Mouse (Mus musculus): ENCODE measurements around the gene Adam21.
"Not testable (repeated sequence)": the region's sequence is repeated elsewhere in the genome, so short reads cannot be mapped to it uniquely, and the experiment has no call there.

The Adam21 gene

DNA sequence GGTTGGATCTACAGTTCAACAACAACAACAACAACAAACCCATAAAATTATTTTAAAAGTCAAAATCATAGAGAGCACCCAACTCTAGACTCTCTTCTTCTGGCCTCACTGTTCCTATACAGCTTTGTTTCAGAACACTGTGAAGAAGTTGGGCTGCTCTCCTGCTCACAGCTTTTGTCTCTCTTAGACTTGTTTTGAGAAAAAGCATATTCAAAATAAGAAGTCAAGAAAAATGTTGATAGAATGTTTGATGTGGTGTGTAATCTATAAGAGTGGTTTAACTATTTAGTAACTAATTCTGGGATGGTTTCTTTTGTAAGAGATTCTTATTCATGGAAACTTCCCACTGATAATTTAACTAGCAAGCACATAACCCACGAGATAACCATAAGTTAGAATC, at the start of gene Adam21:
Gene Adam21, minus strand, starts transcription at position 101 of the 400 bp plus-strand sequence.
- no peak for DNase-seq (ENCODE audit: low spot score in 2 of 2)

DNA sequence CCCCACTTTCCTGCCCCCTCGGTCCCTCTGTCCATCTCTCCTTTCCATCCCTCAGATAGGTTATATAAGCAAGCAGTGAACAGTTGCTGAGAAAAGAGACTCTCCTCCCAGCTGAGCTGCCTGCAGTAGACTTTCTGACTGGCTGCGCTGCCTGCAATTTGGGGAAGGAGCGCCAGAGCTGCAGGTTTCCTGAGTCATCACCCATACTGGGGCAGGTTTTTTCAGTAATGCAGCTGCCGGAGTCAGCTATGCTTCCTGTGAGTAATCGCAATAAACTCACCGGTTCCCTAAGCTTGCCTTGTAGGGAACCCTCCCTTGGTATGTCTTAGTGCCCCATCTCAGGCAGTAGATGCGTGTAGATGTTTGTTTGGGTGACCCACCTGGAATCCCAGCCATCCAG, 48.7 kb upstream of the Adam21 start:
- DNase-seq (ENCODE audit: low spot score in 2 of 2): no peak

DNA sequence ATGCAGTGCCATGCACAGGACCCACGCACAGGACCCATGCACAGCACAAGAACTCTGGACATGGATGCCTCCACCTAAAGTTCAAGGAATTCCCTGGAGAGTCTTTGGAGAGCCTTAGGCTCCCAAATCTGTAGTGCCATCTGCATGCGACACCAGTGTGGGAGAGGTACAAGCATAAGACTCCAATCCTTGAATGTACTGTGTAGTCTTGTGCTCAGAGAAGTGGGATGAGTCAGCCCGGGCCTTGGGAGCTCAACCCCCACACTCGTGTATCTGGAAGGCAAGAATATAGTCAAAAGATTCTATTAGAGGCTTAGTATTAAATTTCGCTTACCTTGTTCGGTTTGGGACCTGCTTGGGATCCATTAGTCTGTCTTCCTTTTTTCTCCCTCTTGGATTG, 47.5 kb upstream of the Adam21 start:
- DNase-seq (ENCODE audit: low spot score in 2 of 2): no peak

DNA sequence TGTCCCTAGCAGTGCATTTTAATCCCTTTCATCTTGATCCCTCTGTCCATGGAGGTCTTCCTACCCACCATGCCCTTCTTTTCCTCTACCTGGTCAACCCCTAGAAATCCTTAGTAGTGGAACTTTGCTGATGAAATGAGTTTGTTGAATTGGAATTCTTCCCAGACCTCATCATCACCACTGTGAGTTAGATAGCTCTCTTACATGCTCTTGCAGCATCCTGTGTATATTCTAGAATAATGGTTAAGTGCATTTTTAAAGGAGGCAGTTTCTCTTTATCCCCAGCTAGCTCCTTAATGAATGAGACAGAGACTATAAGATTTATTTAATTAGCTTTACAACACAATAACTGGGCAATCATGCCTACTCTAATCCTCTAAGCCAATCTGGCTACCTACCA, 41.2 kb upstream of the Adam21 start:
- DNase-seq (ENCODE audit: low spot score in 2 of 2): no peak

DNA sequence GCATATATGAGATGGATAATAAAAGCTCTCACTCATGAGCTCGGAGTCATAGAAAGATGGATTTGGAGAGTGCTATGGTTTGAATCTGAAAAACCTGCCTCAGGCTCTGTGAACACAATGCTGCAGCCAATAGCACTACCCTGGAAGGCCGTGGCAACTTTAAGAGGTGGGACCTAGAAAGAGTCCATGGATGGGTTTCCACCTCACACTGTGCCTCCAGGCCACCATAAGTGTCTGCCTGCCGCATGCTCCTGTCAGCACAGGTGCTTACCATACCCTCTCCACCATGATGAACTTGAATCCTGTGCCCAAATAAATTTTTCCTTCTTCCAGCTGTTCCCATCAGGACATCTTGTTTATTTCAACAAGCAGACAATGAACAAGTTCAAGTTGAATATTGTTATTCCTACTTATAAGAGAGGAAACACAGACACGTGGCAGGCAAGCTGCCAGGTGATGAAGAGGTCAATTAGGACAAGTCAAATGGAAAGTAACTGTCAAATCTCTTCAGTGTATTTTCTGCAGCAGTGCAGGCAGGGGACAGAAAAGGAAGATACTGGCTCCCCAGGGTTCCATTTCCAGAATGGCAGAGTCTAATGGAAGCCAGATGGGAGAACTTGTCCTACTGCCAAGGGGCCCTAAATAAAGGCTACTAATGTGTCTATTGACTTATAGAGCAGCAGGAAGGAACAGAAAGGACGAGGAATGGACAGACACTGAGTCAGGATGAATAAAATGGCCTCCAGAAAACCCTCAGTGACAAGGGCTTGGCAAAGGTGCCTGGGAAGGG, 36.9 kb upstream of the Adam21 start:
- no peak for DNase-seq (ENCODE audit: low spot score in 2 of 2)

DNA sequence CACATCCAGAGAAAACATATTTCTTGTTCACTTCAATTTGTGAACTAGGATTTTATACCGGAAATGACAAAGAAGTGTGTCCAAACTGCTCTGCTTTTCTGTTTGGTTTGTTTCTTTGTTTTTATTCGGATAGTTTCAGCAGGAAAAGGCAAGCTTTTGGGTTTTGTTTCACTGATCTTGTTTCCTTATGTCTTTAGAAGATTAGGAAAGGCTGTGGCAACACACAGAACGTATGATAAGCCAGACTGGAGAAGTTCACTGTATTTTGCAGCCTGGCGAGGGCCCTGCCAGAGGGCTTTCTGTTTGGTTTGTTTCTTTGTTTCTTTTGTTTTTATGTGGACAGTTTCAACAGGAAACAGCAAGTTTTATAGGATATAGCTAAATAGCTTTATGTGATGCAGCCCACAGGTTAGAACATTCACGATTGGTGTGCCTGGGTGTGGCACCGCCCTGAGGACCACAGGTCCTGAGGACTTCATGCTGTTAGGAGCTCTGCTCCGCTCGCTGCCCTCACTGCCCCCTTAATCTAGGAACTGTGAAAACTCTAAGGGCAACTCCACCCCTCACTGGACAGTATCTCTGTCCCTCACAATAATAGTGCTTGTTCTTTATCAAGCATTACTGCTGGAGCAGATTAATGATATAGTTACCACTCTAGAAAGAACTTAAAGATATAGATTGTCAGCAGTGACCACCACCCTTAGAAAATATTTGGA, 28.4 kb upstream of the Adam21 start:
- DNase-seq (ENCODE audit: low spot score in 2 of 2): no peak

DNA sequence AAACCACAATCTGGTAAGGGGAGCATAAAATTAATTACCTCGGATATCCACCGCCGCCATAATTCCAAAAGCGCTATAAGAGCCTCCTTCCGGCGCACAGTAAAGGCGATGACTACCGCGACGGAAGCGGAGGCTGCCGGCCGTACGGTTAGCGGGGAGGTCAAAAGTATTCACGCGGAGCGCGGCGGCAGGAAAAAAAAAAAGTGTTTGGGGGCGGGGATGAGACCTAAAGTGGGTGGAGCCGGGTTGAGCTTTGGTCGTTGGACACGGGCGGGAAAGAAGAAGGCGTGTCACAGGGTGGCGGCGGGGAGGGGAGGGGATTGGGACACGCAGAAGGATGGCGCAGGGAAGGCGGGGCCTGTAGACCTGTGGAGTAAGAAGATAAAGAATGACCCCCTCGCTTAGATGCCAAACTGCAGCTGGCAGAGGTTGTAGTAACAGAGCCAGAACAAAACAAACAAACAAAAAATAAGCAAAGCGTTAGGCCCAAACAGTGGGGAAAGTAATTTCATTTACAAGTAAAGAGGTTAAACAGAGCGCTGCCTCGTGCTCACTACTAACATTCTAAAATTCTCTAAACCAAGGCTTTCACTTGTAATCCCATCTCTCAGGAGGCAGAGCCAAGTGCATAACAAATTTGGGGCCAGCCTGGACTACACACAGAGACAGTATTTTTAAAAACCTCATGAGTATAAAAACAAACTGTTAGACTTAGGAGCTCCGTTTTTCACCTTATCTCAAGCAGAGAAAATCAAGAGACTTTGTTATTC, 26.8 kb upstream of the Adam21 start, which contains the start of gene Med6:
Gene Med6, minus strand, starts transcription at position 107 of the 770 bp plus-strand sequence.
- peak; percentile 94 to 95 for DNase-seq (ENCODE audit: low spot score in 2 of 2)

DNA sequence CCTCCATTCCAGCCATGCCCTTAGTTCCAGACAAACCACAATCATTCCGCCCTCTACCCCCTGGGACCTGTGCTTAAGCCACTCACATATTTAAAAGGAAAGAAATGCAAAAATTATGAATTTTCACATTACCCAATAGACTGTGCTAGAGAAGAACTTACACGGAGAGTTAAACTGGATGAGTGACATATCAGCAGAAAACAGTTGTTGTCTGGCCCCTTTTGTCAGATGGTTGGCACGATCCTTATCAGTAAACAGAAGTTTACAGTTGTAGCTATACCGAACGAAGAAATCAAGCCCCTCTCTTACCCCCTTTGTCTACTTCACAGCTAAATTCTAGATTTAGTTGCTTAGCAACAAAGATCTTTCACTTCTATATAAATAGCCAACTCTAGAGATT, 343 bp downstream of the Adam21 start:
- no peak for DNase-seq (ENCODE audit: low spot score in 2 of 2)

DNA sequence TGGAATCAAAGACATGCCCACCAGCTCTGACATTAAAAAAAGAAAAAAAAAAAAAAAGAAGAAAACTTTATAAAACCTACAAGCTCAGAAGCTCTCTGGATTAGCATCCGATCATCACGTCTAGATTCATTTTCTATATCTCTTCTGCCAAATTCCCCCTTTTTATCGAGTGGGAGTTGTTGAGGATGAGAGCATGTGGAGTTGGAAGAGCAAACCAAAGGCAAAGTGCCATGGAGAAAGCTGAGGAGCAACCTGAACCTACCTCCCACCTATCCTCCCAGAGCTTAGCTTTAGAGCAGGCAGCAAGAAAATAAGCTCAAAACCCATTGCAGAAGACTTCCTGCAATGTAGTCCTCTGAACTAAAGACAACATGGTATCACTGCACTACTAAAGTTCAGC, 4.1 kb downstream of the Adam21 start:
- DNase-seq (ENCODE audit: low spot score in 2 of 2): no peak

DNA sequence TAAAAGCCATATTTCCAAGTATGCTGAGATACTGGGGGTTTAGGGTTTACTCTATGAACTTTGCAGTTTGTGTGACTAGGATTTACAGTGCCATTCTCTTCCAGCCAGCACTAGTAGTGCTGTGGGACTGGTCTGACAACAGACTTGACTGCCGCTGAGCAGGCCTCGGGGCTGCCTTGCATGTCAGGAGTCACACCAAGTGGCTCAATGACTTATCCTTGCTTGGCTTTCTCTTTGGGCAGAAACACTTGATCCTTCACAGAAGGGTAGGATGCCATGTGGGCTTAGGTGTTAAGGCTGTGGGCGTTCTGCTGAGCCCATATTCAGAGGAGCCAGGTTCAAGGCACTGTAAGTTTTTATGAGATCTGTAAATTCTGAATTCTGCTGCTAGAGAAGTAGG, 19.0 kb downstream of the Adam21 start:
- no peak for DNase-seq (ENCODE audit: low spot score in 2 of 2)

DNA sequence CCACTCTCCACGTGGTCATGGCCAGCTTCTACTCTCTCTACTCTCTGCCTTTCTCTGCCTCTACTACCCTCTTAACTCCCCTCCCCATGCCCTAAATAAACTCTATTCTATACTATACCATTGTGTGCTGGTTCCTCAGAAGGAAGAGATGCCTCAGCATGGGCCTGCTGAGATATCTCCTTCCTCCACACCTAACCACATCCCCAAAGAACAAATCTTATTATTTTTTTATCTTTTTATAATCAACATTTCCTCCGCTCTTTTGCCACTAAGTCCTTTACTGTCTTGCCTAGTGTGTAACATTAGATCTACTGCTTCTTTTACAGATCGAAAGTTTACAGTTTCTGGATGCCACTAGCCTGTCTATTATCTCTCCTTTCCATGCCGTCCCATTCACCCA, 21.1 kb downstream of the Adam21 start:
- DNase-seq (ENCODE audit: low spot score in 2 of 2): no peak

DNA sequence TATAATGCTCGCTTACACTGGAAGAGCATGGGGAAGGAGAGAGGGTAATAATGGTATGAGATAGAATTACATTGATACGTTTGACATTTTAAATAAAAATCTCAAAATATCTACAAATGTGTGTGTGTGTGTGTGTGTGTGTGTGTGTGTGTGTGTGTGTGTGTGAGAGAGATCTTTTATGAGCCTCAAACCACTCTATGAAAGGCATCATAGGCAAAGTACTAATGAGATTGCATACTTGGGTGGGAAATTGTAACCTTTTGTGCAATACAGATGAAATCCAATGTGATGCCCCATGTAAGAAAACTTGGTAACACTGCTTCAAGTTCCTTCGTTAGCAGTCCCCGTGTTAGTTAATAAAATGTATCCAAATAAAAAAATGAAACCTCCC, 35.2 kb downstream of the Adam21 start:
- DNase-seq (ENCODE audit: low spot score in 2 of 2): no peak

DNA sequence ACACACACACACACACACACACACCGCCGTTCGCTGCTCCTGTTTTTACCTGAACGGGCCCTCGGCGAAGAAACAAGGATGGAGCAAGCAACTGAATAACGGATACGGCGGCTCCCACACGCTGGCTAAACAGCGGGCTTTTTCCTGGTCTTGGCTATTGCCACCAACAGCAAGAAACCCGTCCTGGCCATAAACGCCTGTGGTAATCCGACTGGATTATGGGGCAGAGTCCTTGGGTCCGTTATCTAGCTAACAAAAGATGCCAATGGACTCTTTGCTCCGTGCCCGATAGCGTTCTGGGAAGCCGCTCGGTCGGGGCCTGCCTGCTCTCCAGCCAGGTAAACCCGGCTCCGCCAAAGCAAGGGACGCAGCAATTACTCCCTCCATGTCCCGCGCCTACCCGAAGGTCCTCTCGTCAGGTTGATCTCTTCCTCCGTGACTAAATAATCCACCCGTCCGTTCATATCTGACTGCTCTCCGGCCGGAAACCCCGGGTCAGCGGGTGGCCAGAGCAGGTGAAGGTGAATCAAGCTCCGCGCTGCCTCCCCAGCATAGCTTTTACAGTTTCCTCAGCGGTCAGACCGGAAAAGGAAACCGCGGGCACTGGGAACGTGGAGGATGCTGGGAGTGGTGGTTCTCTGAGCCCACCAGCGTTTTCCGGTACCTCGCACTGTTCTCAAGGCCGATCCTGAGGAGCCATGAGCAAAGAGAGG, 35.8 kb downstream of the Adam21 start, which contains the start of the genes Gm20498 and Synj2bp:
Gene Gm20498, minus strand, starts transcription at position 590 of the 713 bp plus-strand sequence.
Gene Synj2bp, minus strand, starts transcription at position 596 of the 713 bp plus-strand sequence.
- DNase-seq (ENCODE audit: low spot score in 2 of 2): peak; percentile 74 to 85

DNA sequence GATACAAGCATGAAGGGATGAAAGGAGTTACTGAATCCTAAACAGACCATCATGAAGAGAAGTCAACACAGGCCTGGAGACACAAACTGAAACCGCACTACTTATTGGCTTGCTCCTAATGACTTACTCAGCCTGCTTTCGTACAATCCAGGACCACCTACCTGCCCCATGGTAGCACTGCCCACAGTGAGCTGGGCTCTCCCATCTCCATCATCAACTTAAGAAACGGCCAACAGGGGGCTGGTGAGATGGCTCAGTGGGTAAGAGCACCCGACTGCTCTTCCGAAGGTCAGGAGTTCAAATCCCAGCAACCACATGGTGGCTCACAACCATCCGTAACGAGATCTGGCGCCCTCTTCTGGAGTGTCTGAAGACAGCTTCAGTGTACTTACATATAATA, 37.7 kb downstream of the Adam21 start:
- DNase-seq (ENCODE audit: low spot score in 2 of 2): not testable (repeated sequence)

All from spleen, postnatal 4 days (tissue).